Mouse (Mus musculus) spleen, adult 2 months (tissue): ENCODE data around the gene Lmf1. TPM values are rescaled to one million over a fixed set of nuclear protein-coding genes. Genes with fewer than 3 reads are reported as not detected.

Experiments used
- DNase-seq, 2 experiments: peaks; one replicate each; pipeline versions ENCODE4 v3.0.0 to v3.0.0-alpha.2; 2012 to 2021; ENCODE audit warnings: low spot score in 2 of 2, low read depth in 1 of 2
- H3K27ac ChIP-seq: fragments of 200-500 bp; 2 replicates; pipeline ENCODE4 v1.5.1; 2012; ENCODE audit warnings: low read length, inconsistent platforms; ENCODE audit not compliant: insufficient read depth
- H3K27me3 ChIP-seq: fragments of 200-500 bp; 2 replicates; pipeline ENCODE4 v1.6.1; 2012; ENCODE audit warnings: mild to moderate bottlenecking, moderate library complexity, low read length, inconsistent platforms; ENCODE audit not compliant: control insufficient read depth, insufficient read depth
- H3K36me3 ChIP-seq: fragments of 200-500 bp; 2 replicates; pipeline ENCODE4 v1.6.1; 2012; ENCODE audit warnings: mild to moderate bottlenecking, low read length, inconsistent platforms; ENCODE audit not compliant: control insufficient read depth, insufficient read depth
- H3K4me1 ChIP-seq: fragments of 200-500 bp; 2 replicates; pipeline ENCODE4 v1.6.1; 2011; ENCODE audit warnings: inconsistent platforms; ENCODE audit not compliant: control insufficient read depth, insufficient read depth, insufficient read length
- H3K4me3 ChIP-seq: fragments of 200-500 bp; 2 replicates; pipeline ENCODE4 v1.5.1; 2011; ENCODE audit warnings: mild to moderate bottlenecking, inconsistent platforms; ENCODE audit not compliant: insufficient read depth, insufficient read length; ENCODE audit errors: extremely low read depth
- CTCF ChIP-seq: fragments of 200-500 bp; IDR thresholded peaks from 2 replicates; pipeline ENCODE4 v1.5.1; 2011; ENCODE audit warnings: mild to moderate bottlenecking, inconsistent platforms; ENCODE audit not compliant: insufficient read depth, insufficient read length, insufficient replicate concordance; ENCODE audit errors: extremely low read depth
- POLR2A ChIP-seq: fragments of 200-500 bp; IDR thresholded peaks from 2 replicates; pipeline ENCODE4 v1.6.1; 2011; ENCODE audit warnings: low read depth, low read length, inconsistent platforms
- WGBS: fragments of 180-500 bp; shearing (Covaris S2); methylation state at CpG from one replicate; pipeline ENCODE4 v1.1.7; 2018; 5-methylcytosine and 5-hydroxymethylcytosine counted together
- polyA plus RNA-seq: library from polyadenylated mRNA; depleted of rRNA; stranded (reverse); fragments of >200 nt; gene quantifications from 2 replicates; pipeline ENCODE4 v1.2.3, GENCODE M21; 2012; rRNA removed

Gene Lmf1
- 13.1 and 15.6 TPM in 2 replicates for polyA plus RNA-seq

GRCm38 (mm10) chr17:25578920-25579319 lies at the start of gene Lmf1:
TSS of gene Lmf1 (plus strand) at chr17:25579085.
- TF ChIP-seq POLR2A (peak; percentile 25), CTCF (0 out of 2 replicates have a peak, but pooled peaks have one; percentile 10)
- H3K27me3 ChIP-seq: no peaks in the 10 kb centered on the region
- H3K4me3 ChIP-seq: peak within 1 kb of the TSS; percentile 75
- no peaks in the 10 kb centered on the region for H3K36me3 ChIP-seq
- peak; percentile 92 to 96 for DNase-seq
- H3K4me1 ChIP-seq: peaks cover 9% of the 10 kb centered on the region; the same call in 1 of the 2 replicates
- H3K27ac ChIP-seq: peak within 1 kb of the TSS; percentile 13; the same call in 1 of the 2 replicates
- under 1% methylated on average over 31 of the region's 31 CpGs for WGBS

DNA sequence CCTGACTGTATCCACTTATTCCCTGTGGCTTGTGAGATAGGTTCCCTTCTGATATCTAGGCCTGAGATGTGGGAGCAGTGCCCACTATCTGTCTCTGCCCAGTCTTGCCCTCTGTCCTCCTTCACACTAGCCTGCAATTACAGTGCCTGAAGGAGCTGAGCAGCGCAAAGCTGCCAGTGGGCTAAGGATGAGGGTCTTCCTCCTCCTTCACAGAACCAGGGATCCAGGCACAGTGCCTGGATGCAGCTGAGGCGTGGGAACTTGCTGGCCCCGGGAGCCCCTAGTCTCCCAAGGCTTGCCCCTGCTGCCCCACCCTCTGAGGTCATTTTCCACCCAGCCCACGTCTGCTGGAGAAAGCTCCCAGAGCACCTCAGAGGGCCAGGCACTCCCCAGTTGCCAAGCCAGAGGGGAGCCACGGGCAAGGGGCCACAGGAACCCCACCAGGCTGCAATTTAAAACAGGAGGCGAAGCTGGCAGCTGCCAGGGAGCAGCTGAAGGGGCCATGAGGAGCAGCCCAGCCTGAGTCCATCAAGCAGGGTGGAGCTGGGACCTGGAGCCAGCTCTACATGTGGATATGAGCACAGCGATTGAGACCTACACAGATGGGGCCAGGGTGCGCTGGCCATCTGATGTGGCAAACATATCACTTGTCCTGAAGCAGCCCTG lies 48.4 kb upstream of the Lmf1 start:
- no peak overlapping the region for H3K27ac ChIP-seq
- H3K4me1 ChIP-seq: no peaks in the 10 kb centered on the region
- H3K36me3 ChIP-seq: no peaks in the 10 kb centered on the region
- WGBS: 63% methylated on average over 8 of the region's 8 CpGs
- H3K4me3 ChIP-seq: no peak overlapping the region
- TF ChIP-seq POLR2A (no peak), CTCF (no peak)
- DNase-seq: no peak
- no peaks in the 10 kb centered on the region for H3K27me3 ChIP-seq

- TF ChIP-seq POLR2A (no peak), CTCF (no peak)
- no peaks in the 10 kb centered on the region; the same call in 1 of the 2 replicates for H3K27me3 ChIP-seq
- WGBS: 56% methylated on average over 27 of the region's 27 CpGs
- H3K27ac ChIP-seq: no peak overlapping the region
- H3K4me3 ChIP-seq: no peak overlapping the region
- no peaks in the 10 kb centered on the region for H3K36me3 ChIP-seq
- DNase-seq: no peak
- H3K4me1 ChIP-seq: no peaks in the 10 kb centered on the region
These were observed 39.7 kb upstream of the Lmf1 start for GRCm38 (mm10) chr17:25538945-25539875.

GRCm38 (mm10) chr17:25540731-25541130 lies 38.2 kb upstream of the Lmf1 start:
- WGBS: 78% methylated on average over 5 of the region's 5 CpGs
- Histone ChIP-seq H3K4me1 (no peaks in the 10 kb centered on the region), H3K27ac (no peak overlapping the region), H3K27me3 (no peaks in the 10 kb centered on the region; the same call in 1 of the 2 replicates), H3K4me3 (no peak overlapping the region), H3K36me3 (no peaks in the 10 kb centered on the region)
- no peak for DNase-seq
- TF ChIP-seq CTCF: no peak
- no peak for TF ChIP-seq POLR2A

DNA sequence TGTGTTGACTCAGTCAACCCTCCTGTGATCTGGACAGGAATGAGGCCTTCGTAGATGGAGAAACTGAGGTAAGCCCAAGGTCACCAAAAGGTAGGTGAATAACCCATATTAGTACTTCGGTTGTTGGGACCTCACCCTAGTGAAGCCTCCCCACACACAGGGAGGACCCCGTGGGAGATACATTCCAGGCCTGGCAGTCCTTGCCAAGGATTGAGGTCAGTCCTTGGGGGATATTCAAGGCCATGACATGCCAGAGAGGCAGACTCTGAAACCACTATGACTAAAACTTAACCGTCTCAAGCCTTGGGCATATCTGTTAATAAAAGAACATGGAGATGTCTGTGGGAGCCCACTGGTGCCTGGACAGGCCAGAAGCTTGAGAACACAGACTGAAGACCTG lies 37.1 kb upstream of the Lmf1 start:
- DNase-seq: no peak

GRCm38 (mm10) chr17:25547026-25547425 lies 31.9 kb upstream of the Lmf1 start:
- Histone ChIP-seq H3K27ac (no peak overlapping the region), H3K27me3 (no peaks in the 10 kb centered on the region), H3K4me1 (no peaks in the 10 kb centered on the region), H3K4me3 (no peak overlapping the region), H3K36me3 (no peaks in the 10 kb centered on the region)
- DNase-seq: no peak
- no peak for TF ChIP-seq POLR2A
- WGBS: 59% methylated on average over 3 of the region's 3 CpGs

More for the DNA sequence above, 37.1 kb upstream of the Lmf1 start:
- TF ChIP-seq CTCF: no peak
- TF ChIP-seq POLR2A: no peak
- Histone ChIP-seq H3K4me3 (no peak overlapping the region), H3K36me3 (no peaks in the 10 kb centered on the region), H3K27ac (no peak overlapping the region), H3K27me3 (no peaks in the 10 kb centered on the region; the same call in 1 of the 2 replicates), H3K4me1 (no peaks in the 10 kb centered on the region)
- WGBS: 91% methylated on average over 4 of the region's 4 CpGs
